Mouse (Mus musculus): ENCODE results near the gene Fam124b. TPM values are rescaled to one million over a fixed set of nuclear protein-coding genes. Genes with fewer than 3 reads are reported as not detected.

Fam124b gene
- polyA plus RNA-seq, 1 experiment = 0.31 TPM

DNA sequence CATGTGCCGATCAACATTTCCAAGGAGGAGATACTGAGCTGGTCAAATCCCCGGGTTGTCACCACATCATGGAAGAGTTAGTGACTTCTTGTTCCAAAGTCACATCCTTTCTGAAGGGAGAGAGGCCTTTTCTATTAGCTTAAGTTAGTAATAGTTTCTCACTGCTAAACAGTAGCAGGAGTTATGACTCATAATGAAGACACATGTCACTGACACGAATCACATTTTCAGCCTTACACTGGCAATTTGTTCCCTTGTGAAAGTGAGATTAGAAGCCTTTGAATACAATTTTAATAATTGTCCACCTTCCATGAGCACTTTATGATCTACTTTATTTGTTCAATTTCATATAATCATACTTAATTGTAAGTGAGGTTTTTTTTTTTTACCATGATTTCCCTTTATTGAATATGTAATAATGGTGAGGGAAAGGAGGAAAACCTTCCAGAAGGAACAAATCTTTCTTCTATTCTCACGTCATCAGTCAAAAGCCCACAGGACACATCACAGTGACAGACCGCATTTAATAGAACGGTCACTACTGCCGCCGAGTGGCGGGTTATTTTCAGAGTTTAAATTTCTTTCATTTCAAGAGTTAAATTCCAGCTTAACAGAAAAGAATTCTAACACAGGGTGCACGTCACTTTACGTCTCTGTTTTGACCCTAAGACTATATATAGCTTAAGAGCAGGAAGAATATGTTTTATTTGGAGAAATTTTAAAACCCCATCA, 40.5 kb downstream of the Fam124b start:
- DNase-seq (ENCODE audit: low read depth) = no peak

DNA sequence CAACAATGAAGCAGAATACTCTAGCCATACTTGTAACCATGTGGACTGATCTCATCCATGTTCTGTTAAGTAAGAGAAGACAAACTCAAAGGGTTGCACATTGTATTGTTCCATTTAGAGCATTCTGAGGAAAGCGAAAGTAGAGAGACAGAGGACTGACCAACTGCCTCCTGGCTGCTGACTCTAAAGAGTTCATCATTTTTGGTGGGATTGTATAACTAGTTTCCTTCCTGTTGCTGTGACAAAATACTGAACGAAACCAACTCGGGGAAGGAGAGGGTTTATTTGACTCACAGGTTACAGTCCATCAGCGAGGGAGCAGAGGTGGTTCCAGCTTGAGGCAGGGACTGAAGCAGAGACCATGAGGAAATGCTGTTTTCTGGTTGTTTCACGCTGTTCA, 50.6 kb downstream of the Fam124b start:
- no peak for DNase-seq (ENCODE audit: low read depth)

DNA sequence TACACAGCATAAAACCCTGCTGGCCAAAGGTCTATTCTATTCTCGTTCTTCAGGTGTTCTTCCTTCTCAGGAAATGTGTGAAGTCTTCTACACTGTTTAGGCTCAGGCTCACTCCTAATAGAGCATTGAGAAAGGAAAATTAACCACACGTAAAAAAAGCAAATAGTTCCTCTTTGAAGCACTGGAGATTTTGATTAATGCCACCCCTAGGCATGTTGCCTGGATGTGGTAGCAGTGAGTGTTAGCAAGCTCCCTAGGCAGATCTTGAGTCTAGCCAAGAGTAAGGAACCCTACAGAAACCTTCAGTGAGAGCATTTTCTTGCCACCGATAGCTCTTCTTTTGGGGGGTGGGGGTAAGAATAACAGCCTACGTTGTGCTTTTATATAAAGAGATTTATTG, 51.7 kb downstream of the Fam124b start:
- no peak for DNase-seq (ENCODE audit: low read depth)

DNA sequence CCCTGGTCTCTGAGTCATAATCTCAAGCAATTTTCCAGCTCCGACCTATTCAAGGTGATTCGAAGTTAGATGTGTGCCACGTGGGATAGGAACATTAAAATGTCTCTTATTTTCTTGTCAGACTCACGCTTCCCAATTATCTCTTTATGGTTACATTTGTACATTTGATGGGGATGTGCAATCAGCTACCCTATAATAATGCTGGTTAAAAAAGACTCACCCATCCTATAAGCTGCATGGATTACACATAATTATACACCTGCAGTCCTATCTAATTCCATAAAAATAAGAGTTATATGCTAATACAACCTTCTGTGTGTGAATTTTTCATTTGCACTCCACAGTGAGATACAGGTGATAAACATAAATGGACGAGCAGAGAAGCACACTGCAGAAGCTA, 52.9 kb downstream of the Fam124b start:
- DNase-seq (ENCODE audit: low read depth) = no peak

DNA sequence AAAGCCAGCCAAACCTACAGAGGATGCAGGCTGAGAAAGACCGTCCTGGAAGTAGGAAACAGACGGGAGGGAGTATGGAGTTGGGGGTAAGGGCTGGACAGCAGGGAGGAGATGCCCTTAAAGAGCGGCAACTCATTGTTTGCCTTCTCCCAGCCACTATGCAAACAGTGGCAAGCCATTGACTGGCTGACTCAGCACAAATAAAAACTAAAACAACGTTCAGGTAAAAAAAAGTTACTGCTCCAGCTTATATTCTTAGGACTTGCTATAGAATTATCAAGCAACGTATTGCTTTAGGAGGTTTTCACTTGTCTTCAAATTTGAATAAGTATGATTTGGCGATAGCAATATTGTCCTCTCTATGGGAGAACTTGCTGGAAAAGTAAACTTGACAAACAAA, 55.3 kb downstream of the Fam124b start:
- DNase-seq (ENCODE audit: low read depth) = no peak

DNA sequence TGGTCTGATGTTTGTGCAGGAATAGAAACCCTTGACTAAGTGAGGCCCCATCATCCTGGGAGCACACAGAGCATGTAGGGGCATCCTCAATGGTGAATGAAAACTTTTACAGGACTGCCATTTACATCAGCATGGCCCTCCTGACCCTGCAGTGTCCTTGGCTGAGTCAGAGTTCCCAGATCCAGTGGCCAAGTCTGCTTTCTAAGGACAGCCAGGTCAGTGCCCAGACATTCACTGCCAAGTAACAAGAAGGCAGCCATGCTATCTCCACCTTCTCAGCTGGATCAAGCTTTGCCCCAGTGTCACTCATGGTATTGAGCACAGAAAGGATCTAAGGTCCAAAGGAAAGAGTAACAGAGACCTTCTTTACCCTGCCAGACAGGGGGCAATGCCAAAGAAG, 58.7 kb downstream of the Fam124b start:
- DNase-seq (ENCODE audit: low read depth) = no peak

DNA sequence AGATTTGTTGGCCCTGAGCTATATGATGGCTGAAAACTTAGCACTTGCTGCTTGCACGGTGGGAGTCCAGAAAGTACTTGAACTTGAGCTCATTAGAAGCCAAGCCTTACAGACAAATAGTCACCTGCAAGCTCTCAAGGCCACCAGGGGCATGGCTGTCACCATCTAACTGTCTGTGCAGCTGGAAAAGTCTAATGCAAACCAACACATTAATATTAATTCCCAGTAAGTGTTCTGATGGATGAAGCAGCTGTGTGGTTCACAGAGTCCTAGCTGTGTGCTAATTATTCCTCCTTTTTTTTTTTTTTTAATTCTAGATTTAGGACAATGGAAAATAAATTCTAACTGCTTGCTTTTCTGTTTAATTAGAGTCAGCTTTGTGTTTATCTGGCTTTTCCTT, 63.4 kb downstream of the Fam124b start:
- DNase-seq (ENCODE audit: low read depth) = no peak

DNA sequence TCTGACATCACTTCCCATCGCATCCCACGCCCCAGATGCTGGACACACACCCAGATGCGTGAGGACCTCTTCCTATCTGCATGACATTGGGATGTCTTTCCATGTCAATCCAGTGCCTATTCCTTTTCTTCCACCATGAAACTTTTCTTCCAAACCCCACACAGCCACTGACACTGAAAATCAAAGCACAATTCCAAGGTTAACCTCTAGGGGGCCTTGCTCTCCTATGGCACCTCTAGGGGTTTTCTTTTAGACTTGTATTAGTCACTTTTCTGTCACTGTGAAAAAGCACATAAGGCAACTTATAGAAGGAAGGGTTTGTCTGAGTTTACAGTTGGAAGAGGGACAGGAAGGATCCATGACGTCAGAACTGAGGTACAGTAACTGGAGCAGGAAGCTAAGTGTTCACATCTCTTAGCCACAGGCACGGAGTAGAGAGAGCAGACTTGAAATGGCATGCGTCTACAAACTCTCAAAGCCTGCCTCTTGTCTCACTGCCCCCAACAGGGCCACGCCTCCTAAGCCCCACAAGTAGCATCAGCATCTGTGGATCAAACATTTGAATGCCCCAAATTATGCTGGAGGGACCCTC, 65.1 kb downstream of the Fam124b start:
- DNase-seq (ENCODE audit: low read depth) = no peak

DNA sequence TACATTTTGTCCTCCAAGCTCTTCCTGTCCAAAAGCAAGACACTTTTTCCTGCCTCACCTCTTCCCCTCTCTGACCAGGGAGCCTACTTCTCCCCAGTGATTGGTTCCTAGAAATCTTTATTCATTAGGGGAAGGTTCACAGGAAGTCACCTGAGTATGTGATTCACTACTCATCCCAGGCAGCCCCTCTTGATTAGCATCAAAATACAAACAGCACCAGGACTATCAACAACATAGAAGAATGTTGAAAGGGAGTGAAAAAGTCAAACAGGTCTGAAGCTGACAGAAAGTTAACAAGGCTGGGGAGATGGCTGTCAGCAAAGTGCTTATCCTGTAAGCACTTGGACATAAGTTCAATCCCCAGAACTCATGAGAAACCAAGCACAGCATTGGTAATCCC, 67.6 kb downstream of the Fam124b start:
- no peak for DNase-seq (ENCODE audit: low read depth)

Other genes starting within 250 kb of the Fam124b start
- gene Cul3, start 122.0 kb upstream of the Fam124b start, polyA plus RNA-seq (2012; rRNA removed) = 14.9 and 18.9 TPM in 2 replicates
- gene Gm45261, start 243.0 kb upstream of the Fam124b start, polyA plus RNA-seq (2012; rRNA removed) = not detected in 2 replicates